Mouse (Mus musculus) G1E (cell line): ENCODE measurements around the gene Snrnp200. TPM values are rescaled to one million over a fixed set of nuclear protein-coding genes. Genes with fewer than 3 reads are reported as not detected.

Source experiments
- ATAC-seq: 2 replicates; pipeline ENCODE4 v1.8.0; 2016; ENCODE audit warnings: mild to moderate bottlenecking; ENCODE audit not compliant: insufficient number of reproducible peaks, poor library complexity, low FRiP score, severe bottlenecking; ENCODE audit errors: extremely low read depth
- DNase-seq: peaks from one replicate; pipeline ENCODE4 v3.0.0; 2012; ENCODE audit warnings: low spot score
- H3K27me3 ChIP-seq: 2 replicates; pipeline ENCODE4 v1.6.1; 2012; ENCODE audit warnings: mild to moderate bottlenecking, low read length, inconsistent platforms; ENCODE audit not compliant: insufficient read depth
- H3K36me3 ChIP-seq: replicated peaks from 2 replicates; pipeline ENCODE3; 2012; ENCODE audit warnings: mild to moderate bottlenecking, inconsistent platforms
- H3K4me1 ChIP-seq: 2 replicates; pipeline ENCODE4 v1.6.1; 2012; ENCODE audit warnings: low read depth, low read length, inconsistent platforms, mixed read lengths; ENCODE audit not compliant: insufficient read depth
- H3K4me3 ChIP-seq: 2 replicates; pipeline ENCODE4 v1.5.1; 2012; ENCODE audit warnings: low read depth, mild to moderate bottlenecking, inconsistent platforms, low read length, moderate library complexity, mixed read lengths
- H3K9me3 ChIP-seq: replicated peaks from 2 replicates; pipeline ENCODE4 v1.6.1; 2012; ENCODE audit warnings: inconsistent platforms
- CTCF ChIP-seq: IDR thresholded peaks from 2 replicates; pipeline ENCODE4 v1.5.1; 2012; ENCODE audit warnings: low read depth, low read length, inconsistent platforms, mixed read lengths
- GATA1 ChIP-seq: IDR thresholded peaks from 2 replicates; pipeline ENCODE4 v1.6.1; 2012; ENCODE audit warnings: borderline replicate concordance, low read length, inconsistent platforms, mixed read lengths
- GATA2 ChIP-seq: IDR thresholded peaks from 2 replicates; pipeline ENCODE4 v1.6.1; 2012; ENCODE audit warnings: low read depth, low read length, inconsistent platforms, borderline replicate concordance
- POLR2AphosphoS5 ChIP-seq: IDR thresholded peaks from 2 replicates; pipeline ENCODE4 v1.6.1; 2012; ENCODE audit warnings: low read depth, low read length, inconsistent platforms; ENCODE audit not compliant: insufficient replicate concordance
- TAL1 ChIP-seq: conservative IDR thresholded peaks from 2 replicates; pipeline ENCODE4 v1.6.1; 2012; ENCODE audit warnings: low read depth, low read length, inconsistent platforms, mixed read lengths
- polyA plus RNA-seq: library from polyadenylated mRNA; stranded (reverse); fragments of >175 nt; gene quantifications from 2 replicates; pipeline ENCODE4 v1.2.3, GENCODE M21; 2012
- total RNA-seq, 2 experiments: library from RNA; stranded (forward) in 1 of 2; stranded (reverse) in 1 of 2; fragments of 200-1000 nt in 1 of 2; fragments of >200 nt in 1 of 2; fragmentation: Nextera tagmentation in 1 of 2; gene quantifications; 2 replicates each; pipeline ENCODE4 v1.2.3; 2014 to 2017

The Snrnp200 gene
- total and polyA plus RNA-seq, 3 experiments: 32.5 to 216 (median 155) TPM

- Histone ChIP-seq H3K27me3 (no peaks in the 10 kb centered on the region), H3K36me3 (peaks cover 64% of the 10 kb centered on the region), H3K4me3 (peak within 1 kb of the TSS; percentile 97), H3K9me3 (no peaks in the 10 kb centered on the region), H3K4me1 (peaks cover 49% of the 10 kb centered on the region)
- TF ChIP-seq TAL1 (no peak), CTCF (no peak), GATA1 (no peak), GATA2 (no peak), POLR2AphosphoS5 (no peak)
- ATAC-seq (peak; percentile 97), DNase-seq (peak; percentile 90)
Measured at GRCm38 (mm10) chr2:127247592-127248333, 39.6 kb downstream of the Snrnp200 start, which contains the start of the genes Ciao1 and Tmem127. TSS of gene Ciao1 (minus strand) at chr2:127247816. TSS of gene Tmem127 (plus strand) at chr2:127247908.

- Histone ChIP-seq H3K9me3 (no peaks in the 10 kb centered on the region), H3K36me3 (peaks cover 64% of the 10 kb centered on the region), H3K27me3 (no peaks in the 10 kb centered on the region), H3K4me3 (peak overlapping the region; percentile 97), H3K4me1 (peaks cover 47% of the 10 kb centered on the region)
- TF ChIP-seq POLR2AphosphoS5: no peak
- no peak for TF ChIP-seq GATA2
- TF ChIP-seq GATA1: no peak
- DNase-seq (peak; percentile 37), ATAC-seq (no peak)
Measured at GRCm38 (mm10) chr2:127248334-127249004, 40.3 kb downstream of the Snrnp200 start.

GRCm38 (mm10) chr2:127250291-127251008 is 42.3 kb downstream of the Snrnp200 start:
- Histone ChIP-seq H3K4me1 (peaks cover 39% of the 10 kb centered on the region), H3K4me3 (no peak overlapping the region), H3K27me3 (no peaks in the 10 kb centered on the region), H3K9me3 (no peaks in the 10 kb centered on the region), H3K36me3 (peaks cover 65% of the 10 kb centered on the region)
- no peak for DNase-seq
- no peak for ATAC-seq
- TF ChIP-seq POLR2AphosphoS5 (no peak), GATA2 (no peak), GATA1 (no peak), TAL1 (no peak), CTCF (no peak)

- no peak for TF ChIP-seq GATA2
- no peak for TF ChIP-seq TAL1
- no peak for TF ChIP-seq GATA1
- no peak for TF ChIP-seq POLR2AphosphoS5
- no peak for TF ChIP-seq CTCF
- peaks cover 64% of the 10 kb centered on the region for H3K36me3 ChIP-seq
- no peak for DNase-seq
- no peaks in the 10 kb centered on the region for H3K9me3 ChIP-seq
- H3K27me3 ChIP-seq: no peaks in the 10 kb centered on the region
- peaks cover 29% of the 10 kb centered on the region for H3K4me1 ChIP-seq
- ATAC-seq: no peak
- no peak overlapping the region for H3K4me3 ChIP-seq
Measured at GRCm38 (mm10) chr2:127251457-127251856, 43.3 kb downstream of the Snrnp200 start.

GRCm38 (mm10) chr2:127251880-127252527 is 43.8 kb downstream of the Snrnp200 start:
- H3K9me3 ChIP-seq: no peaks in the 10 kb centered on the region
- no peaks in the 10 kb centered on the region for H3K27me3 ChIP-seq
- no peak for DNase-seq
- ATAC-seq: no peak
- H3K36me3 ChIP-seq: peaks cover 68% of the 10 kb centered on the region
- H3K4me3 ChIP-seq: no peak overlapping the region
- TF ChIP-seq CTCF (no peak), GATA1 (no peak)
- H3K4me1 ChIP-seq: peaks cover 24% of the 10 kb centered on the region

- Histone ChIP-seq H3K4me1 (peaks cover 23% of the 10 kb centered on the region), H3K27me3 (no peaks in the 10 kb centered on the region), H3K36me3 (peaks cover 76% of the 10 kb centered on the region), H3K9me3 (no peaks in the 10 kb centered on the region), H3K4me3 (no peak overlapping the region)
- DNase-seq: no peak
- TF ChIP-seq POLR2AphosphoS5 (no peak), TAL1 (no peak), GATA2 (no peak), GATA1 (no peak)
- no peak for ATAC-seq
Measured at GRCm38 (mm10) chr2:127252787-127253186, 44.6 kb downstream of the Snrnp200 start.
